Mouse (Mus musculus) lung, embryonic 14.5 days (tissue): ENCODE measurements around the gene Htra3. TPM values are rescaled to one million over a fixed set of nuclear protein-coding genes. Genes with fewer than 3 reads are reported as not detected.

Experiments
- ATAC-seq: fragments of 200-750 bp; cut with Nextera tagmentation; 2 replicates; pipeline ENCODE4 v1.8.0; 2017; ENCODE audit warnings: mild to moderate bottlenecking, moderate TSS enrichment, moderate library complexity; ENCODE audit not compliant: insufficient read depth
- DNase-seq: peaks from one replicate; pipeline ENCODE4 v3.0.0-alpha.2; 2015
- H3K27ac ChIP-seq: fragments of 300-500 bp; sonication (generic); 2 replicates; pipeline ENCODE4 v1.5.1; 2014; ENCODE audit warnings: low read depth, mild to moderate bottlenecking, moderate library complexity
- H3K27me3 ChIP-seq: fragments of 300-500 bp; sonication (generic); 2 replicates; pipeline ENCODE4 v1.6.1; 2014; ENCODE audit warnings: low read length, control low read depth; ENCODE audit not compliant: insufficient read depth
- H3K36me3 ChIP-seq: fragments of 300-500 bp; sonication (generic); 2 replicates; pipeline ENCODE4 v1.6.1; 2014; ENCODE audit warnings: control low read depth; ENCODE audit not compliant: insufficient read depth
- H3K4me1 ChIP-seq: fragments of 300-500 bp; sonication (generic); 2 replicates; pipeline ENCODE4 v1.6.1; 2014; ENCODE audit warnings: antibody characterized with exemption, control low read depth; ENCODE audit not compliant: insufficient read depth
- H3K4me2 ChIP-seq: fragments of 300-500 bp; sonication (generic); 2 replicates; pipeline ENCODE4 v1.6.1; 2014; ENCODE audit warnings: mild to moderate bottlenecking
- H3K4me3 ChIP-seq: fragments of 300-500 bp; sonication (generic); 2 replicates; pipeline ENCODE4 v1.5.1; 2014; ENCODE audit warnings: low read depth, low read length
- H3K9ac ChIP-seq: fragments of 300-500 bp; sonication (generic); 2 replicates; pipeline ENCODE4 v1.6.1; 2014
- H3K9me3 ChIP-seq: fragments of 300-500 bp; sonication (generic); 2 replicates; pipeline ENCODE4 v1.6.1; 2016; ENCODE audit warnings: low read depth, low read length, control low read depth
- CTCF ChIP-seq: IDR thresholded peaks from 2 replicates; pipeline ENCODE4 v1.5.1; 2016; ENCODE audit warnings: antibody characterized with exemption, low read depth
- WGBS: fragments of 180-500 bp; shearing (Covaris S2); extraction: QIAGEN DNeasy Blood & Tissue Kit; methylation state at CpG from one replicate; pipeline ENCODE4 v1.1.7; 2014; 5-methylcytosine and 5-hydroxymethylcytosine counted together
- polyA plus RNA-seq: library from polyadenylated mRNA; unstranded; fragments of >200 nt; fragmentation: Nextera tagmentation; extraction: Ambion mirVana; gene quantifications from 2 replicates; pipeline ENCODE4 v1.2.1, GENCODE M21; 2014

Htra3 gene
- polyA plus RNA-seq, 1 experiment from 2014 or later: 19.6 TPM

GRCm38 (mm10) chr5:35655753-35656485, 23.7 kb downstream of the Htra3 start:
- H3K27ac ChIP-seq: no peak overlapping the region
- no peaks in the 10 kb centered on the region for H3K4me1 ChIP-seq
- ATAC-seq: no peak
- H3K4me3 ChIP-seq: no peak overlapping the region
- H3K36me3 ChIP-seq: no peaks in the 10 kb centered on the region
- no peak overlapping the region for H3K9ac ChIP-seq
- TF ChIP-seq CTCF: no peak
- no peak for DNase-seq
- no peak overlapping the region for H3K4me2 ChIP-seq
- no peaks in the 10 kb centered on the region for H3K27me3 ChIP-seq
- WGBS: 89% methylated on average over 10 of the region's 10 CpGs
- H3K9me3 ChIP-seq: no peaks in the 10 kb centered on the region

- H3K27me3 ChIP-seq: no peaks in the 10 kb centered on the region
- H3K36me3 ChIP-seq: no peaks in the 10 kb centered on the region
- H3K4me2 ChIP-seq: no peak overlapping the region
- H3K27ac ChIP-seq: no peak overlapping the region
- H3K9me3 ChIP-seq: no peaks in the 10 kb centered on the region
- DNase-seq: no peak
- no peaks in the 10 kb centered on the region for H3K4me1 ChIP-seq
- ATAC-seq: no peak
- H3K4me3 ChIP-seq: no peak overlapping the region
- no peak overlapping the region for H3K9ac ChIP-seq
- no peak for TF ChIP-seq CTCF
- WGBS: 56% methylated on average over 9 of the region's 9 CpGs
These were observed 25.7 kb downstream of the Htra3 start for GRCm38 (mm10) chr5:35653743-35654395.

GRCm38 (mm10) chr5:35652872-35653271, 26.7 kb downstream of the Htra3 start:
- 85% methylated on average over 13 of the region's 13 CpGs for WGBS
- no peaks in the 10 kb centered on the region for H3K27me3 ChIP-seq
- TF ChIP-seq CTCF: no peak
- H3K9me3 ChIP-seq: no peaks in the 10 kb centered on the region
- DNase-seq: no peak
- H3K4me2 ChIP-seq: no peak overlapping the region
- peaks cover 4% of the 10 kb centered on the region; the same call in 1 of the 2 replicates for H3K4me1 ChIP-seq
- H3K9ac ChIP-seq: no peak overlapping the region
- ATAC-seq: no peak
- no peaks in the 10 kb centered on the region for H3K36me3 ChIP-seq
- no peak overlapping the region for H3K4me3 ChIP-seq
- no peak overlapping the region for H3K27ac ChIP-seq

- no peaks in the 10 kb centered on the region for H3K9me3 ChIP-seq
- H3K9ac ChIP-seq: no peak overlapping the region
- ATAC-seq (no peak), DNase-seq (no peak)
- peaks cover 7% of the 10 kb centered on the region; the same call in 1 of the 2 replicates for H3K4me1 ChIP-seq
- no peak for TF ChIP-seq CTCF
- H3K4me3 ChIP-seq: no peak overlapping the region
- 71% methylated on average over 3 of the region's 3 CpGs for WGBS
- H3K27me3 ChIP-seq: no peaks in the 10 kb centered on the region
- no peaks in the 10 kb centered on the region for H3K36me3 ChIP-seq
- H3K4me2 ChIP-seq: no peak overlapping the region
- no peak overlapping the region for H3K27ac ChIP-seq
These were observed 27.3 kb downstream of the Htra3 start for GRCm38 (mm10) chr5:35652319-35652718.

GRCm38 (mm10) chr5:35648230-35648629, 31.4 kb downstream of the Htra3 start:
- Histone ChIP-seq H3K36me3 (no peaks in the 10 kb centered on the region), H3K4me2 (no peak overlapping the region), H3K27ac (no peak overlapping the region), H3K9me3 (no peaks in the 10 kb centered on the region), H3K4me1 (peaks cover 18% of the 10 kb centered on the region), H3K9ac (no peak overlapping the region), H3K27me3 (no peaks in the 10 kb centered on the region), H3K4me3 (no peak overlapping the region)
- 40% methylated on average over 2 of the region's 2 CpGs for WGBS
- ATAC-seq (0 out of 2 replicates have a peak, but pooled peaks have one; percentile 5), DNase-seq (no peak)
- no peak for TF ChIP-seq CTCF

- no peaks in the 10 kb centered on the region for H3K9me3 ChIP-seq
- TF ChIP-seq CTCF: no peak
- WGBS: 41% methylated on average over 4 of the region's 4 CpGs
- peak; percentile 86 for DNase-seq
- no peaks in the 10 kb centered on the region for H3K36me3 ChIP-seq
- peak; percentile 76 for ATAC-seq
- no peak overlapping the region for H3K9ac ChIP-seq
- no peak overlapping the region for H3K4me2 ChIP-seq
- H3K27ac ChIP-seq: no peak overlapping the region
- peaks cover 23% of the 10 kb centered on the region for H3K4me1 ChIP-seq
- no peaks in the 10 kb centered on the region for H3K27me3 ChIP-seq
- H3K4me3 ChIP-seq: no peak overlapping the region
These were observed 32.0 kb downstream of the Htra3 start for GRCm38 (mm10) chr5:35647562-35647961.

GRCm38 (mm10) chr5:35646927-35647326, 32.7 kb downstream of the Htra3 start:
- H3K27ac ChIP-seq: no peak overlapping the region

More at GRCm38 (mm10) chr5:35646927-35647326, 32.7 kb downstream of the Htra3 start:
- ATAC-seq (peak; percentile 10; the same call in 1 of the 2 replicates), DNase-seq (peak; percentile 78)
- Histone ChIP-seq H3K4me3 (no peak overlapping the region), H3K9ac (no peak overlapping the region), H3K27me3 (no peaks in the 10 kb centered on the region), H3K36me3 (no peaks in the 10 kb centered on the region), H3K4me1 (peaks cover 23% of the 10 kb centered on the region), H3K4me2 (no peak overlapping the region), H3K9me3 (no peaks in the 10 kb centered on the region)
- TF ChIP-seq CTCF: no peak
- WGBS: 59% methylated on average over 1 of the region's 1 CpGs
